Mouse (Mus musculus) brain, adult 10 weeks (tissue): ENCODE measurements around the gene Smpd3. TPM values are rescaled to one million over a fixed set of nuclear protein-coding genes. Genes with fewer than 3 reads are reported as not detected.

Experiments used
- polyA plus RNA-seq: library from polyadenylated mRNA; stranded (reverse); fragments of 350-450 nt; fragmentation: Illumina TruSeq; extraction: RNeasy Lipid Tissue Mini Kit (QIAGEN cat#74804); gene quantifications from one replicate; pipeline ENCODE4 v1.2.3, GENCODE M21; 2015; ENCODE audit warnings: low read depth, low replicate concordance

The Smpd3 gene
- 37.3 TPM for polyA plus RNA-seq

GRCm38 (mm10) chr8:106337852-106338521, at the start of gene Smpd3:
TSS of gene Smpd3 (minus strand) at chr8:106337988.

GRCm38 (mm10) chr8:106210821-106211345, 126.9 kb downstream of the Smpd3 start, which contains the start of the genes Slc7a6os and Prmt7:
TSS of gene Slc7a6os (minus strand) at chr8:106210935.
TSS of gene Prmt7 (plus strand) at chr8:106210936.

Other genes starting within 250 kb of the Smpd3 start
- gene Esrp2, start 201.0 kb downstream of the Smpd3 start, polyA plus RNA-seq = 0.79 TPM
- 22.0 TPM for gene Pla2g15, start 187.6 kb downstream of the Smpd3 start, polyA plus RNA-seq
- gene Slc7a6, start 169.1 kb downstream of the Smpd3 start, polyA plus RNA-seq = 20.8 TPM
- gene Slc7a6os, start 127.1 kb downstream of the Smpd3 start, polyA plus RNA-seq = 42.2 TPM
- gene Prmt7, start 127.1 kb downstream of the Smpd3 start, polyA plus RNA-seq = 36.2 TPM
- 11.9 TPM for gene Zfp90, start 77.3 kb upstream of the Smpd3 start, polyA plus RNA-seq
- gene 6030452D12Rik, start 162.5 kb upstream of the Smpd3 start, polyA plus RNA-seq = not detected
- gene Cdh3, start 172.9 kb upstream of the Smpd3 start, polyA plus RNA-seq = 0.39 TPM
- gene Gm10073, start 235.5 kb upstream of the Smpd3 start, polyA plus RNA-seq = 9.3 TPM